Mouse (Mus musculus) left cerebral cortex, postnatal 14 days (tissue): ENCODE data around the gene Shkbp1. TPM values are rescaled to one million over a fixed set of nuclear protein-coding genes. Genes with fewer than 3 reads are reported as not detected.

ENCODE experiments used
- DNase-seq, 2 experiments: peaks; one replicate each; pipeline ENCODE4 v3.0.0; 2021 to 2022; ENCODE audit warnings: low spot score in 2 of 2, mixed read lengths in 1 of 2
- intact Hi-C: fragments of 180-260 bp; cut with DNase I; formaldehyde crosslinking; loops from one replicate; pipeline ENCODE4 v1.15.1; 2025
- long read RNA-seq, 2 experiments: library from polyadenylated mRNA; stranded (forward); transcript quantifications; one replicate each; pipeline ENCODE4 v2.0.0; 2021
- total RNA-seq, 2 experiments: library from RNA; stranded (reverse); gene quantifications; 2 replicates each; pipeline ENCODE4 v1.2.3; 2021

The Shkbp1 gene
- total RNA-seq: 10 to 100 TPM; 22.2 to 27.4 TPM
- long read RNA-seq, experiment 1, transcript Shkbp1-201 (18 exons, 2,358 nt): major isoform, 10 of 12 reads
- long read RNA-seq, experiment 1, partial matches to known transcripts: 0 of 12 reads
- long read RNA-seq, experiment 1, other reads (novel, unspliced or antisense): 2 of 12 reads
- long read RNA-seq, experiment 2, transcript Shkbp1-201 (18 exons, 2,358 nt): major isoform, 10 of 16 reads
- long read RNA-seq, experiment 2, partial matches to known transcripts: 2 of 16 reads
- long read RNA-seq, experiment 2, other reads (novel, unspliced or antisense): 3 of 16 reads

GRCm38 (mm10) chr7:27355745-27356240 is at the start of gene Shkbp1:
Gene Shkbp1, minus strand, starts transcription at chr7:27356019.
- intact Hi-C loops: no loop called here
- peak; percentile 87 to 92 for DNase-seq

- DNase-seq: no peak
- intact Hi-C loops: no loop called here
Measured at GRCm38 (mm10) chr7:27404203-27404942, 48.6 kb upstream of the Shkbp1 start.

- intact Hi-C loops: no loop called here
- DNase-seq: peak; percentile 73 to 78
Measured at GRCm38 (mm10) chr7:27402675-27403074, 46.9 kb upstream of the Shkbp1 start.

GRCm38 (mm10) chr7:27400545-27400944 is 44.7 kb upstream of the Shkbp1 start:
- intact Hi-C loops: no loop called here
- no peak for DNase-seq

- intact Hi-C loops: loop anchor here (5.0 kb wide), 1 partner anchor 60 kb away; the partner anchor contains the start of gene Ltbp4
Measured at GRCm38 (mm10) chr7:27397048-27397949, 41.5 kb upstream of the Shkbp1 start.

GRCm38 (mm10) chr7:27396184-27397047 is 40.6 kb upstream of the Shkbp1 start:
- DNase-seq: peak; percentile 45 to 64
- intact Hi-C loops: loop anchor here (5.0 kb wide), 1 partner anchor 59 kb away; the partner anchor contains the start of gene Ltbp4

More at GRCm38 (mm10) chr7:27397048-27397949, 41.5 kb upstream of the Shkbp1 start:
- peak; percentile 71 to 89 for DNase-seq

GRCm38 (mm10) chr7:27395521-27396183 is 39.8 kb upstream of the Shkbp1 start:
- intact Hi-C loops: loop anchor here (5.0 kb wide), 1 partner anchor 58 kb away; the partner anchor contains the start of gene Ltbp4
- DNase-seq: no peak

GRCm38 (mm10) chr7:27391416-27391815 is 35.6 kb upstream of the Shkbp1 start:
- no peak for DNase-seq
- intact Hi-C loops: no loop called here

- intact Hi-C loops: no loop called here
- no peak for DNase-seq
Measured at GRCm38 (mm10) chr7:27389213-27389612, 33.4 kb upstream of the Shkbp1 start.

GRCm38 (mm10) chr7:27384731-27385130 is 28.9 kb upstream of the Shkbp1 start:
- DNase-seq: no peak

GRCm38 (mm10) chr7:27384134-27384533 is 28.3 kb upstream of the Shkbp1 start:
- no peak for DNase-seq
- intact Hi-C loops: loop anchor here (5.0 kb wide), 1 partner anchor 47 kb away; the partner anchor contains the start of gene Ltbp4

More at GRCm38 (mm10) chr7:27384731-27385130, 28.9 kb upstream of the Shkbp1 start:
- intact Hi-C loops: loop anchor here (5.0 kb wide), 1 partner anchor 47 kb away; the partner anchor contains the start of gene Ltbp4

- intact Hi-C loops: loop anchor here (5.0 kb wide), 1 partner anchor 46 kb away; the partner anchor contains the start of gene Ltbp4
- DNase-seq: no peak
Measured at GRCm38 (mm10) chr7:27383233-27383632, 27.4 kb upstream of the Shkbp1 start.

- intact Hi-C loops: loop anchor here (5.0 kb wide), 1 partner anchor 44 kb away; the partner anchor contains the start of gene Ltbp4
- no peak for DNase-seq
Measured at GRCm38 (mm10) chr7:27381560-27381959, 25.7 kb upstream of the Shkbp1 start.

GRCm38 (mm10) chr7:27381009-27381408 is 25.2 kb upstream of the Shkbp1 start:
- intact Hi-C loops: loop anchor here (5.0 kb wide), 1 partner anchor 44 kb away; the partner anchor contains the start of gene Ltbp4
- DNase-seq: no peak

- intact Hi-C loops: loop anchor here (5.0 kb wide), 1 partner anchor 43 kb away; the partner anchor contains the start of gene Ltbp4
- DNase-seq: no peak
Measured at GRCm38 (mm10) chr7:27379836-27380235, 24.0 kb upstream of the Shkbp1 start.

GRCm38 (mm10) chr7:27378431-27378830 is 22.6 kb upstream of the Shkbp1 start:
- DNase-seq: peak; percentile 54 to 70
- intact Hi-C loops: no loop called here

- intact Hi-C loops: no loop called here
Measured at GRCm38 (mm10) chr7:27375274-27375673, 19.5 kb upstream of the Shkbp1 start.

More at GRCm38 (mm10) chr7:27375274-27375673, 19.5 kb upstream of the Shkbp1 start:
- peak; percentile 50 to 61 for DNase-seq
